Mouse (Mus musculus): ENCODE measurements around the gene Kcnj2.

DNA sequence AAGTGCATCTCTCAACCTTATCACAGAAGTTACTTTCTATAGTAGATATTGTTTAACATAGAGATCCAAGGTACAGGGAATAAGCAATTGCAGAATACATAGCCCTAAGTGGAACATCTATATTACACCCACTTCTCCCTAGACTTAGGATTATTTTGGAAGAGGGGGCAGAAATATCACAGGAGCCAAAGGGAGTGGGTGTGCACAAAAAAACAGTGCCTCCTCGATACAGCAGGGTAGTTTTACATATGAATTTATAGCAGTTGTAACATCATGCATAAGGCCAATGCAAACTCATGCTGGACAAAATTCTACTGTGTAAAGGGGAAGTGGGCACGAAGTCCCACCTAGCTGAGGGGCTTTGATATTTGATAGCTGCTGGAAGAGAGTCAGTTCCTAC, 38.5 kb downstream of the Kcnj2 start:
- no peak for TF ChIP-seq CTCF (conservative IDR thresholded peaks at IDR 0.05; ENCODE audit: insufficient read depth, insufficient read length, low read depth, low read length)
- no peak for TF ChIP-seq POLR2A (IDR thresholded peaks at IDR 0.05; ENCODE audit: low read depth, low read length)

Data from kidney, adult 2 months (tissue).